Mouse (Mus musculus) megakaryocyte, embryonic 14.5 days (primary cell): ENCODE data around the gene Rasa2.

ENCODE experiments used
- FLI1 ChIP-seq: IDR thresholded peaks from 2 replicates; pipeline ENCODE4 v1.6.1; 2012; ENCODE audit warnings: low read length, inconsistent platforms, mixed read lengths
- GATA1 ChIP-seq: IDR thresholded peaks from 3 replicates; pipeline ENCODE4 v1.6.1; 2012; ENCODE audit warnings: mixed read lengths, low read length, inconsistent platforms, borderline replicate concordance

GRCm38 (mm10) chr9:96676671-96677070 is 45.3 kb upstream of the Rasa2 start:
- TF ChIP-seq GATA1 (no peak), FLI1 (no peak)
